19 mouse cellular contexts compared by ENCODE assay signal in genomic region chr11:112180666-112181065, GRCm38 (mm10).
"Had no signal": no experiment of that assay in that cellular context is flagged by ENCODE, and none has a peak within 500 bp of the region (broad histone marks: within the 10 kb centered on the region; RNA-seq: fewer than 3 reads in every experiment).

No protein-coding gene starts in this region.

- ATAC-seq: liver, embryonic 12.5 days had no signal

- H3K36me3 ChIP-seq: limb, embryonic 10.5 days; limb, embryonic 13.5 days; liver, embryonic 12.5 days; liver, embryonic 15.5 days; lung, embryonic 15.5 days; neural tube, embryonic 13.5 days; stomach, embryonic 15.5 days had no signal

- H3K4me3 ChIP-seq: layer of hippocampus, adult 2 months; limb, embryonic 10.5 days; limb, embryonic 13.5 days; liver, embryonic 12.5 days; liver, embryonic 15.5 days; lung, embryonic 15.5 days; neural tube, embryonic 13.5 days; stomach, embryonic 15.5 days had no signal

- H3K9me3 ChIP-seq: limb, embryonic 10.5 days; limb, embryonic 13.5 days; liver, embryonic 12.5 days; liver, embryonic 15.5 days; lung, embryonic 15.5 days; neural tube, embryonic 13.5 days; stomach, embryonic 15.5 days had no signal

- H3K9ac ChIP-seq: limb, embryonic 13.5 days; liver, embryonic 12.5 days; liver, embryonic 15.5 days; lung, embryonic 15.5 days; neural tube, embryonic 13.5 days; stomach, embryonic 15.5 days had no signal

- H3K27ac ChIP-seq: layer of hippocampus, adult 2 months; limb, embryonic 10.5 days; limb, embryonic 13.5 days; liver, embryonic 12.5 days; liver, embryonic 15.5 days; lung, embryonic 15.5 days; neural tube, embryonic 13.5 days; stomach, embryonic 15.5 days had no signal

- H3K4me1 ChIP-seq: liver, embryonic 12.5 days; liver, embryonic 15.5 days; lung, embryonic 15.5 days; neural tube, embryonic 13.5 days; stomach, embryonic 15.5 days had no signal

- H3K4me2 ChIP-seq: limb, embryonic 13.5 days; liver, embryonic 12.5 days; liver, embryonic 15.5 days; lung, embryonic 15.5 days; midbrain, embryonic 11.5 days; neural tube, embryonic 13.5 days; stomach, embryonic 15.5 days had no signal

- DNase-seq: kidney, postnatal 14 days; kidney, postnatal 4 days; layer of hippocampus, adult 9-11 months; liver; lung, adult 18-20 months; lung, postnatal 10 days; lung, postnatal 36 days; midbrain, embryonic 14.5 days; spleen, adult 18-20 months; thymus, postnatal 25 days had no signal

- H3K27me3 ChIP-seq: limb, embryonic 13.5 days; liver, embryonic 12.5 days; liver, embryonic 15.5 days; lung, embryonic 15.5 days; neural tube, embryonic 13.5 days; stomach, embryonic 15.5 days had no signal
